In the genomic region with DNA sequence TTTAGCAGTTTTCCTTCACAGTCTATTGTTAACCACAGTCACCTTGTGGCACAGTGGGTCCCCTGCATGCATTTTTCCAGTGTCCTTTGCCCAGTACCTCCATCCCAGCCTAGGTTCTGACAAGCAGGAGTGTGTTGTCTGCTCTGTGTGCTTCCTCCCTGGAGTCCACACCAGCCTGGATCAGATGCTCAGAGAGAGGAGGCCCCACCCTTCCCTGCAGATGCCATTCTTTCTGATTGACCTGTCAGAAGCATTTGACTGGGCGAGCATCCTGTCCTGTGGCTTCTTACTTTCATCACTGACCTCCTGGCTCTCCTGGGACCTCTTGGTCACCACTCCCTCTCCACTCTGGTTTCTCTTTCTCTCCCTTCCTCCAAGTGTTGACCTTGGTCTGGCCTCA, we compare ENCODE assay signal across 20 mouse cellular contexts.
DNase-seq lines count a peak whose midpoint lies in the region; ATAC-seq and TF ChIP-seq lines count a peak whose summit lies in the region.
"Had no signal": no experiment of that assay in that cellular context is flagged by ENCODE, and none has a peak within 500 bp of the region (broad histone marks: within the 10 kb centered on the region; RNA-seq: fewer than 3 reads in every experiment).

No protein-coding gene starts in this region.

- no peak for TF ChIP-seq EP300 in liver, embryonic 14.5 days (IDR thresholded peaks at IDR 0.05; ENCODE audit: low read depth)

- ATAC-seq in embryonic facial prominence, embryonic 15.5 days (ENCODE audit: insufficient number of reproducible peaks, low FRiP score, low TSS enrichment, low read depth): no peak
- ATAC-seq in kidney, postnatal 0 days (replicated peaks; ENCODE audit: low FRiP score, low read depth): no peak
- ATAC-seq in CD4-positive, CD25-positive, alpha-beta regulatory T cell, adult 4 months: peak; percentile 24
- ATAC-seq in liver, embryonic 14.5 days (ENCODE audit: insufficient read depth): no peak
- ATAC-seq: Patski had no signal

- H3K4me2 ChIP-seq in embryonic facial prominence, embryonic 15.5 days (replicated peaks): no peak overlapping the region
- no peak overlapping the region for H3K4me2 ChIP-seq in kidney, postnatal 0 days (ENCODE audit: low read length)
- H3K4me2 ChIP-seq in liver, embryonic 14.5 days (ENCODE audit: low read depth): no peak overlapping the region
- H3K4me2 ChIP-seq: embryonic facial prominence, embryonic 13.5 days; heart, embryonic 11.5 days had no signal

- no peaks in the 10 kb centered on the region for H3K27me3 ChIP-seq in embryonic facial prominence, embryonic 15.5 days
- no peaks in the 10 kb centered on the region for H3K27me3 ChIP-seq in embryonic facial prominence, embryonic 10.5 days (replicated peaks; ENCODE audit: low read depth, poor library complexity, severe bottlenecking)
- no peaks in the 10 kb centered on the region for H3K27me3 ChIP-seq in kidney, postnatal 0 days (ENCODE audit: insufficient read depth, low read length)
- no peaks in the 10 kb centered on the region for H3K27me3 ChIP-seq in liver, embryonic 14.5 days (ENCODE audit: control insufficient read depth, insufficient read depth, low read length)
- H3K27me3 ChIP-seq: embryonic facial prominence, embryonic 13.5 days; Patski had no signal

- peaks cover 48% of the 10 kb centered on the region for H3K4me1 ChIP-seq in embryonic facial prominence, embryonic 15.5 days
- H3K4me1 ChIP-seq in embryonic facial prominence, embryonic 10.5 days: peaks cover 45% of the 10 kb centered on the region
- peaks cover 37% of the 10 kb centered on the region for H3K4me1 ChIP-seq in kidney, postnatal 0 days (replicated peaks; ENCODE audit: insufficient read depth, low read length)
- peaks cover 63 to 69% of the 10 kb centered on the region in 2 experiments for H3K4me1 ChIP-seq in liver, embryonic 14.5 days (replicated peaks; ENCODE audit: control insufficient read depth in 2 of 2, insufficient read depth in 2 of 2, low read length in 1 of 2)

- TF ChIP-seq CTCF in kidney, postnatal 0 days (IDR thresholded peaks at IDR 0.05; ENCODE audit: low read depth): no peak
- no peak for TF ChIP-seq CTCF in liver, embryonic 14.5 days (IDR thresholded peaks at IDR 0.05; ENCODE audit: low read depth)

- H3K9ac ChIP-seq in embryonic facial prominence, embryonic 15.5 days: no peak overlapping the region
- H3K9ac ChIP-seq in kidney, postnatal 0 days (ENCODE audit: low read depth, low read length): no peak overlapping the region
- H3K9ac ChIP-seq in liver, embryonic 14.5 days (replicated peaks): 0 out of 2 replicates have a peak overlapping the region, but pooled peaks have one; percentile 10
- H3K9ac ChIP-seq: embryonic facial prominence, embryonic 13.5 days had no signal

- no peak for DNase-seq in embryonic facial prominence, embryonic 10.5 days (ENCODE audit: low spot score)
- no peak for DNase-seq in kidney, postnatal 0 days (ENCODE audit: low spot score)
- no peak for DNase-seq in kidney, postnatal 10 days
- no peak for DNase-seq in liver, embryonic 14.5 days (ENCODE audit: low read depth in 3 of 3, low spot score in 3 of 3)
- DNase-seq in right cerebral cortex, adult 18-20 months: no peak
- DNase-seq in testis, postnatal 10 days (ENCODE audit: low spot score): no peak
- DNase-seq: adrenal gland, postnatal 14 days; gastrocnemius, postnatal 14 days; heart, postnatal 36 days; kidney, adult 2 months; layer of hippocampus, postnatal 36 days; lung, postnatal 10 days; right cerebral cortex, postnatal 4 days; thymus, postnatal 4 days had no signal

- H3K9me3 ChIP-seq in embryonic facial prominence, embryonic 15.5 days (replicated peaks): no peaks in the 10 kb centered on the region
- no peaks in the 10 kb centered on the region for H3K9me3 ChIP-seq in embryonic facial prominence, embryonic 10.5 days
- no peaks in the 10 kb centered on the region for H3K9me3 ChIP-seq in kidney, postnatal 0 days (replicated peaks; ENCODE audit: low read length)
- H3K9me3 ChIP-seq in liver, embryonic 14.5 days (ENCODE audit: control insufficient read depth, low read length): no peaks in the 10 kb centered on the region
- H3K9me3 ChIP-seq: embryonic facial prominence, embryonic 13.5 days; forebrain, embryonic 10.5 days had no signal

- 54% methylated on average over 1 of the region's 1 CpGs for WGBS in embryonic facial prominence, embryonic 15.5 days
- WGBS in embryonic facial prominence, embryonic 10.5 days: 36% methylated on average over 1 of the region's 1 CpGs
- WGBS in kidney, postnatal 0 days: 47% methylated on average over 1 of the region's 1 CpGs
- 65% methylated on average over 1 of the region's 1 CpGs for WGBS in liver, embryonic 14.5 days (ENCODE audit: insufficient replicate concordance)

- H3K4me3 ChIP-seq in embryonic facial prominence, embryonic 15.5 days (replicated peaks): no peak overlapping the region
- H3K4me3 ChIP-seq in embryonic facial prominence, embryonic 10.5 days: no peak overlapping the region
- H3K4me3 ChIP-seq in kidney, postnatal 0 days (replicated peaks; ENCODE audit: low read depth, low read length): no peak overlapping the region
- H3K4me3 ChIP-seq in liver, embryonic 14.5 days (ENCODE audit: insufficient read depth in 1 of 2, low read depth in 2 of 2, low read length in 2 of 2): no peak overlapping the region
- H3K4me3 ChIP-seq: embryonic facial prominence, embryonic 13.5 days; forebrain, embryonic 10.5 days had no signal

- H3K36me3 ChIP-seq in embryonic facial prominence, embryonic 15.5 days: no peaks in the 10 kb centered on the region
- peaks cover 13% of the 10 kb centered on the region for H3K36me3 ChIP-seq in embryonic facial prominence, embryonic 10.5 days (replicated peaks)
- H3K36me3 ChIP-seq in kidney, postnatal 0 days (ENCODE audit: insufficient read depth, low read length): no peaks in the 10 kb centered on the region
- no peaks in the 10 kb centered on the region for H3K36me3 ChIP-seq in liver, embryonic 14.5 days (replicated peaks; ENCODE audit: control insufficient read depth, insufficient read depth, low read depth)

- 0 out of 2 replicates have a peak overlapping the region, but pooled peaks have one; percentile 11 for H3K27ac ChIP-seq in embryonic facial prominence, embryonic 15.5 days (replicated peaks)
- H3K27ac ChIP-seq in embryonic facial prominence, embryonic 10.5 days (replicated peaks): no peak overlapping the region
- H3K27ac ChIP-seq in kidney, postnatal 0 days: 0 out of 2 replicates have a peak overlapping the region, but pooled peaks have one; percentile 25
- H3K27ac ChIP-seq in liver, embryonic 14.5 days: peak overlapping the region; percentile 32
- H3K27ac ChIP-seq: forebrain, embryonic 10.5 days had no signal
